Mouse (Mus musculus): ENCODE results near the gene Lhfp. TPM values are rescaled to one million over a fixed set of nuclear protein-coding genes. Genes with fewer than 3 reads are reported as not detected.

Lhfp gene
- polyA plus RNA-seq, 2 experiments: 2.6 to 2.7 TPM

DNA sequence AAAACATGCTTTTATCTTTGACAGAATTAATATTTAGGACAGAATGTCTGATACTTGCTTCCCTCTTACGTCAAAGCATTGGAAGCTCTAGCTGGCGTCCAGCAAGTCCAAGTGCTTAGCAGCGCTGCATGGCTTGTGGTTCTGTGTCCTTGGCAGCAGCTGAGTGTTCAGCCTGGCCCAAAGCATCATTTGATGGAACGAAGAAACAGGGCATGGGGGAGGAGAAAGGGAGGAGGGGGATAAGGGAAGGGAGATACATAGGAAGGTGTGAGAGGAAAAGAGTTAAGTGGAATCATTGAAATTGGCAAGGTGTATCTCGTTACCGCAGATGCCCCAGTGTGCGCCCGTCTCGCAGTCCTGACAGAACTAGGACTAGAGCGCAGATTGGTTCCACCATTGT is 124.0 kb downstream of the Lhfp start:
- ATAC-seq (ENCODE audit: insufficient read depth): no peak
- no peak for DNase-seq (ENCODE audit: low read depth in 3 of 3, low spot score in 3 of 3)
- H3K4me3 ChIP-seq (ENCODE audit: insufficient read depth in 1 of 2, low read depth in 2 of 2, low read length in 2 of 2): no peak overlapping the region
- no peaks in the 10 kb centered on the region for H3K4me1 ChIP-seq (replicated peaks; ENCODE audit: control insufficient read depth in 2 of 2, insufficient read depth in 2 of 2, low read length in 1 of 2)
- H3K36me3 ChIP-seq (replicated peaks; ENCODE audit: control insufficient read depth, insufficient read depth, low read depth): no peaks in the 10 kb centered on the region
- H3K4me2 ChIP-seq (ENCODE audit: low read depth): no peak overlapping the region
- no peak overlapping the region for H3K27ac ChIP-seq
- TF ChIP-seq EP300 (IDR thresholded peaks at IDR 0.05; ENCODE audit: low read depth) (no peak), CTCF (IDR thresholded peaks at IDR 0.05; ENCODE audit: low read depth) (no peak)
- H3K9me3 ChIP-seq (ENCODE audit: control insufficient read depth, low read length): no peaks in the 10 kb centered on the region
- no peaks in the 10 kb centered on the region for H3K27me3 ChIP-seq (ENCODE audit: control insufficient read depth, insufficient read depth, low read length)
- 73% methylated on average over 10 of the region's 10 CpGs for WGBS (ENCODE audit: insufficient replicate concordance)
- H3K9ac ChIP-seq (replicated peaks): no peak overlapping the region

GRCm38 (mm10) chr3:53166001-53166400 is 124.7 kb downstream of the Lhfp start:
- ATAC-seq (ENCODE audit: insufficient read depth): no peak
- H3K27me3 ChIP-seq (ENCODE audit: control insufficient read depth, insufficient read depth, low read length): no peaks in the 10 kb centered on the region
- no peaks in the 10 kb centered on the region for H3K9me3 ChIP-seq (ENCODE audit: control insufficient read depth, low read length)
- no peak for TF ChIP-seq EP300 (IDR thresholded peaks at IDR 0.05; ENCODE audit: low read depth)
- no peak for TF ChIP-seq CTCF (IDR thresholded peaks at IDR 0.05; ENCODE audit: low read depth)
- H3K27ac ChIP-seq: no peak overlapping the region
- WGBS (ENCODE audit: insufficient replicate concordance): 33% methylated on average over 8 of the region's 8 CpGs
- H3K4me3 ChIP-seq (ENCODE audit: insufficient read depth in 1 of 2, low read depth in 2 of 2, low read length in 2 of 2): no peak overlapping the region
- H3K9ac ChIP-seq (replicated peaks): no peak overlapping the region
- DNase-seq (ENCODE audit: low read depth in 3 of 3, low spot score in 3 of 3): no peak
- H3K36me3 ChIP-seq (replicated peaks; ENCODE audit: control insufficient read depth, insufficient read depth, low read depth): no peaks in the 10 kb centered on the region
- no peaks in the 10 kb centered on the region for H3K4me1 ChIP-seq (replicated peaks; ENCODE audit: control insufficient read depth in 2 of 2, insufficient read depth in 2 of 2, low read length in 1 of 2)
- H3K4me2 ChIP-seq (ENCODE audit: low read depth): no peak overlapping the region

DNA sequence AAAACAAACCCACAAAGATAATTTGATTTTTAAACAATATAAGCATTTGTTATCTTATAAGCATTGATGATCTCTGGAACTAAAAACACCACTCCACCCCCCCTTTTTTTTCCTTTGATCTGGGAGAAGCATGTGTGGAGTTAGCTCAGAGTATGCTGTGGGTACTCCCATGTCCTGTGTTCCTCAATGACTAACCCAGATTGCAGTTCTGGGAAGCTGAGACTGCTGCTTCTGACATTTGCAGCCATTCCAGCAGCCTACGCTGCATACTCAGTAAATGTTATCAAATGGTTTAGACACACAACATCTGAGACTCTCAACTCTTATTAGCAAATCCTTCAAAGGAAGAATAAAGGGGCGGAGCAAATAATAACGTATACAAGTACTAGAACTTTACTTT is 128.2 kb downstream of the Lhfp start:
- no peaks in the 10 kb centered on the region for H3K4me1 ChIP-seq (replicated peaks; ENCODE audit: control insufficient read depth in 2 of 2, insufficient read depth in 2 of 2, low read length in 1 of 2)
- H3K9me3 ChIP-seq (ENCODE audit: control insufficient read depth, low read length): no peaks in the 10 kb centered on the region
- H3K9ac ChIP-seq (replicated peaks): no peak overlapping the region
- no peak for TF ChIP-seq CTCF (IDR thresholded peaks at IDR 0.05; ENCODE audit: low read depth)
- no peak for TF ChIP-seq EP300 (IDR thresholded peaks at IDR 0.05; ENCODE audit: low read depth)
- H3K27me3 ChIP-seq (ENCODE audit: control insufficient read depth, insufficient read depth, low read length): no peaks in the 10 kb centered on the region
- WGBS (ENCODE audit: insufficient replicate concordance): 74% methylated on average over 3 of the region's 3 CpGs
- DNase-seq (ENCODE audit: low read depth in 3 of 3, low spot score in 3 of 3) (no peak), ATAC-seq (ENCODE audit: insufficient read depth) (no peak)
- H3K4me2 ChIP-seq (ENCODE audit: low read depth): no peak overlapping the region
- no peak overlapping the region for H3K4me3 ChIP-seq (ENCODE audit: insufficient read depth in 1 of 2, low read depth in 2 of 2, low read length in 2 of 2)
- H3K36me3 ChIP-seq (replicated peaks; ENCODE audit: control insufficient read depth, insufficient read depth, low read depth): no peaks in the 10 kb centered on the region
- H3K27ac ChIP-seq: no peak overlapping the region

GRCm38 (mm10) chr3:53173310-53174063 is 132.2 kb downstream of the Lhfp start:
- Histone ChIP-seq H3K4me1 (replicated peaks; ENCODE audit: control insufficient read depth in 2 of 2, insufficient read depth in 2 of 2, low read length in 1 of 2) (no peaks in the 10 kb centered on the region), H3K9ac (replicated peaks) (no peak overlapping the region), H3K36me3 (replicated peaks; ENCODE audit: control insufficient read depth, insufficient read depth, low read depth) (no peaks in the 10 kb centered on the region), H3K27ac (no peak overlapping the region), H3K9me3 (ENCODE audit: control insufficient read depth, low read length) (no peaks in the 10 kb centered on the region), H3K4me3 (ENCODE audit: insufficient read depth in 1 of 2, low read depth in 2 of 2, low read length in 2 of 2) (no peak overlapping the region), H3K4me2 (ENCODE audit: low read depth) (no peak overlapping the region), H3K27me3 (ENCODE audit: control insufficient read depth, insufficient read depth, low read length) (no peaks in the 10 kb centered on the region)
- WGBS (ENCODE audit: insufficient replicate concordance): 65% methylated on average over 10 of the region's 10 CpGs
- TF ChIP-seq CTCF (IDR thresholded peaks at IDR 0.05; ENCODE audit: low read depth): no peak
- ATAC-seq (ENCODE audit: insufficient read depth) (no peak), DNase-seq (ENCODE audit: low read depth in 3 of 3, low spot score in 3 of 3) (no peak)

DNA sequence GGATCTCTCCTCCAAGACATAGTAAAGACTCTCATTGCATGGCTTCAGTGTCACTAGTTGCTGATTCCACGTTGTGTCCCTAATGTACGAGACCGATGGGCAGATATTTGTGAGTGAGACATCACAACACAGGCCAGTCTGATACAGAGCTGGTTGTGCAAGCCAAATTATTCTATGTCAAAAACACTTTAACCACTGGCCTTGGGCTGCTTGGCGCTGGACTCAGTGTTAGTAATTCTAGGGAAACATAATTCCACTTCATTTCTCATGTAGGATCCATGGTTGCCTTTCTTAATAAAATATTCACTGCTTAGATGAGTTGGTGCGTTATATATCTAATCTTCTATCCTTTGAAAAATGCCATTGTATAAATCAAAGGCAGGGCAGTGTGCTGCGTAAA is 138.6 kb downstream of the Lhfp start:
- ATAC-seq (ENCODE audit: insufficient read depth) (no peak), DNase-seq (ENCODE audit: low read depth in 3 of 3, low spot score in 3 of 3) (no peak)
- H3K9ac ChIP-seq (replicated peaks): no peak overlapping the region
- WGBS (ENCODE audit: insufficient replicate concordance): 67% methylated on average over 6 of the region's 6 CpGs
- H3K36me3 ChIP-seq (replicated peaks; ENCODE audit: control insufficient read depth, insufficient read depth, low read depth): no peaks in the 10 kb centered on the region
- no peak overlapping the region for H3K27ac ChIP-seq
- H3K4me1 ChIP-seq (replicated peaks; ENCODE audit: control insufficient read depth in 2 of 2, insufficient read depth in 2 of 2, low read length in 1 of 2): no peaks in the 10 kb centered on the region
- no peak overlapping the region for H3K4me2 ChIP-seq (ENCODE audit: low read depth)
- H3K4me3 ChIP-seq (ENCODE audit: insufficient read depth in 1 of 2, low read depth in 2 of 2, low read length in 2 of 2): no peak overlapping the region
- H3K27me3 ChIP-seq (ENCODE audit: control insufficient read depth, insufficient read depth, low read length): no peaks in the 10 kb centered on the region
- TF ChIP-seq CTCF (IDR thresholded peaks at IDR 0.05; ENCODE audit: low read depth) (no peak), EP300 (IDR thresholded peaks at IDR 0.05; ENCODE audit: low read depth) (no peak)
- H3K9me3 ChIP-seq (ENCODE audit: control insufficient read depth, low read length): no peaks in the 10 kb centered on the region
